Mouse (Mus musculus): Measurements from ENCODE around the gene Cacna1d. TPM values are rescaled to one million over a fixed set of nuclear protein-coding genes. Genes with fewer than 3 reads are reported as not detected.

Gene Cacna1d
- 10 to 100 TPM; 46.3 to 56.7 TPM for total RNA-seq (2021)
- long read RNA-seq, experiment 1, partial matches to known transcripts, result 3 of 4 reads
- long read RNA-seq, experiment 1, other reads (novel, unspliced or antisense), result 1 of 4 reads
- long read RNA-seq, experiment 2, partial matches to known transcripts, result 1 of 2 reads
- long read RNA-seq, experiment 2, other reads (novel, unspliced or antisense), result 0 of 2 reads

DNA sequence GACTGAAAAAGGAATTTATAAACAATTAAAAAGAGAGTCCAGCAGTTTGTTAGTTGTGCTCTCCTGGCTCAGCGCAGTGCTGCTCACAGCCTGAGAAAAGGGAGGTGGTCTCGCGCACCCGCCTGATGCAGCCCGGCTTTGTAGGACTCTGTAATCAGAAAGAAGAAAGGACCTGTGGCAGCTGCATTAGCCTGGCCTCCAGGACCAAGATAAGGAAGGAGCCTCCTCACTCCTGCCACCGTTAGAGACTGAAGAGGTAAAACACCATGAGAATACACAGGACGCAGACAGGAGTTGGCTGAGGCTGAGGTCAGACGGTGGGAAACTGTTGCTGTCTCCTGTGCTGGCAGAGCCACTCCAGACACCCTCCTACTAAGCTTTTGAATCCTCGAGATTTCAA is at the start of gene Cacna1d:
Gene Cacna1d (minus strand): TSS at position 114 of the 400 bp plus-strand sequence.
- intact Hi-C loops (cut with DNase I), result loop anchor here (10.0 kb wide), 1 partner anchor 497 kb away; no protein-coding TSS in a partner anchor
- no peak for DNase-seq (ENCODE audit: low spot score in 2 of 2)

DNA sequence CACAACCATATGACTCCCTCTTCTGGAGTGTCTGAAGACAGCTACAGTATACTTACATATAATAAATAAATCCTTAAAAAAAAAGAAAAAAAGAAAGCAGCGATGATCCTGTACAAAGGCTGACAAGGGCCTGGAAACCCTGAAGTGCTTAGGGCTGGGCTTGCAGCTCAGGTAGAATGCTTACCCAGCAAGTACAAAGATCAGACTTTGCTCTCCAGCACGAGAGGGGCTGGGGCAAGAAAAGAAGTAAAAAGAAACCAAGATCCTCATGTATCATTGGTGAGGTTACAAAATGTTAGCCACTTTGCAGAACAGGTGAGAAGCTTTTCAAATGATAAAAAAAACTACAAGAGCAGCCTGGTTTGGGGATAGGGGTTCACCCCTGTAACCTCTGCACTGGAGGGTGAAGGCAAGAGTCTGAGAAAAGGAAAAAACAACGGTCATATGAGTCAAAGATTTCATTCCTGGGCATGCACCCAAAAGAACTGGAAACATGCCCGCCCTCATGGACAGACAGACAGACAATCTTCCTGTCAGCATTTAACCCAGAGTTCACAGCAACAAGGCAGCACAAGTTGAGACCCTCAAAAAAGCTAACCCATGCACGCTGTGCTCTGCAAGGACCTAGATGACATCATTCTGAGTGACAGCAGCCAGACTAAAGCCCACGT is 42.7 kb upstream of the Cacna1d start:
- intact Hi-C loops (cut with DNase I), result no loop called here
- DNase-seq (ENCODE audit: low spot score in 2 of 2), result no peak

DNA sequence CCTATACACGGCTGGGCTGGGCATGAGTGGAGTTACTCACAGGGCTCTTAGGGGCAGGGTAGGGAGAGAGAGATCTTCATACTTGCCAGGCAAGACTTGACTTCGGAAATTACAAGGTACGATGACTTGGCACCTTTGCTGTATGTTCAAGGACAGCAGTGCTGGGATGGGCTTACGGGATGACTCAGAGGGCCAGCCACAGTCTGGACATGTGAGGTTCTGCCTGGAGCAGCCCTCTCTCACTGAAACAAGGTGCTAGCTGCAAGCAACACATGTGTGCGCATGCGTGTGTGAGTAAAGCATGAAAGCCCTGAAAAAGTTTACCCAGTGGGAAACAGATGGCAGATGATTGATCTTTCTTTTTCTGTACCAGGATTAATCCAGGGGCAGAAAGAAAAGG is 40.6 kb upstream of the Cacna1d start:
- DNase-seq (ENCODE audit: low spot score in 2 of 2), result no peak
- intact Hi-C loops (cut with DNase I), result no loop called here

DNA sequence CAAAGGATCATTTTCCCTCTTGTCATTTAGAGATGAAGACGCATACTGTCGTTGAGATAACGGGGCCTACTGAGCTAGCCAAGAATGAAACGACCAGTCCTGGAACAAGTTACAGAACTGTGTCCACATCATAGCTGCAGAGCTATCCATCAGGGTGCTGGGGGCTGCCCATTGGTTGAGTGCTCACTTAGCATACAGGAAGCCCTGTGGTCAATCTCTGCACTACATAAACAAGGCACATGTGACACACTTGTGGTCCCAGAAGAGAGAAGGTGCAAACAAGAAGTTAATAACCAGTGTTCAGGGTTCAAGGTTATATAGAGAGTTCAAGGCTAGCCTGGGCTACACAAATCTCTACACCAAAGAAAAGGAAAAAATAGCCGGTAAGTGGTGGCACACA is 40.2 kb upstream of the Cacna1d start:
- DNase-seq (ENCODE audit: low spot score in 2 of 2), result no peak
- intact Hi-C loops (cut with DNase I), result no loop called here

DNA sequence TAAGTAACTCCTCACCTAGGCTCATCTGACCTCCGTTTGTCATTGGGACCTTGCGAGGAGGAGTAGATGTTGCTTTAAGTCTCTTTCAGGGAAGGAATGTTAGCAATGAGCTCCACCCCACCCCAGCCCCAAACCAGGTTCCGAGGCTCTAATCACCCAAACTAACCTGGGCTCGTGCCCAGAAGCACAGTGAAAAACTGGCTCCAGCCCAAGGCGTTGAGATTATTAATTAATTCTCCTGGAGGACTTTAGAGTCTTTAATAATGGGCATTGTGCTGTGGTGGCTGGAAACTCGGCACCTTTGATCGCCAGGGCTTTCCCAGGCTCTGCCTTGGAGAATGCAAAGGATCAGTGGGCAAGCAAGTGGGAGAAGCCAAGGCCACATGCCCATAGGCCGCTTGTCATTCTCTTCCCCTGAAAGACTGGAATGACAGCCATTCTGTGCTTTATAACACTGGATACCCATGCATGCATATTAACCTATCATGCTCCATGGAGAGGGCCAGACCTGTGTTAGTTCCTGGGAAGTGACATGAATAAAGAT is 39.5 kb upstream of the Cacna1d start:
- DNase-seq (ENCODE audit: low spot score in 2 of 2), result no peak
- intact Hi-C loops (cut with DNase I), result no loop called here

DNA sequence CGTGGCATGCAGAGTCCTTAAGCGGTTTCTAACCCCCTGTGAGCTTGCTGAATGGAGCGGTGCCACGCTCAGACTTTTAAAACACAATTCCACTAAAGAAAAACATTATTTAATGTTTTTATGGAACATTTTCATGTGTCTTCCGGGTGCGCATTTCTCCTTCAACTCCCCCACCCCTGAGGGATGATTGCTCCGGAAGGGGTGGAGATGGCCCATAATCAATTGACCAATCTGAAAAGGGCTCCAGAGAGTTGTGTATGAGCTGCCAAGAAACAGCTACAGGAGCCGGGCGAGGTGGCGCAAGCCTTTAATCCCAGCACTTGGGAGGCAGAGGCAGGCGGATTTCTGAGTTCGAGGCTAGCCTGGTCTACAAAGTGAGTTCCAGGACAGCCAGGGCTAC is 38.2 kb upstream of the Cacna1d start:
- intact Hi-C loops (cut with DNase I), result no loop called here
- no peak for DNase-seq (ENCODE audit: low spot score in 2 of 2)

DNA sequence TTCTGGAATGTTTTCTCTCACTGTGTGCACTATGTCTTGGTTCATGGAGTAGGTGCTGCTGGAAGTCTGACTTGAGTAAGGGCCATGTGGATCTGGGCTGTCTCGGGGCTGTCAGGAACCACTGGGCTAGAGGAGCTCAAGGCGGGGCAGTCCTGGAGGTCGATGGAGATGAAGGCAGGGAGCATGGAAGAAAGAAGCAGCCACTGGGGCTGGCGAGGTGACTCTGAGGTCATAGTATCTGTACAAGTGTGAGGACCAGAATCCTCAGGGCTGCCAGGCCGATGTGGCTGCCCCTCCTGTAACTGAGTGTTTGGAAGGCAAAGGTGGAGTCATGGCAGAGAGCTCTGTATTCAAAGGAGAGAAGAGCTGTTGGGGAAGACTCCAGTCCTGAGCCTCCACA is 37.7 kb upstream of the Cacna1d start:
- intact Hi-C loops (cut with DNase I), result no loop called here
- DNase-seq (ENCODE audit: low spot score in 2 of 2), result no peak

DNA sequence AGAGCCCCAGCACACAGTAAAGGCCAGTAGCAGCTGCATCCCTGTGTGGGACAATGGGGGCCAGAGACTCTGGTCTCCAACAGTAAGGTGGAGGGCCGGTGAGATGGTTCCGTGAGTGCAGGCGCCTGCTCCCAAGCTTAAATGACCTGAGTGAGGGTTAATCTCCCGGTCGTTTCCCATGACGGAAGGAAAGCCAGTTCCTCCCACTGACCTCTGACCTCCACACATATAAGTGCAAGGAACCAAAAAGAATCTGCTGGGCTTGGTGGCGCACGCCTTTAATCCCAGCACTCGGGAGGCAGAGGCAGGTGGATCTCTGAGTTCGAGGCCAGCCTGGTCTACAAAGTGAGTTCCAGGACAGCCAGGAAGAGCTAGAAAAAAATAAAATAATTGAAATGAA is 37.1 kb upstream of the Cacna1d start:
- intact Hi-C loops (cut with DNase I), result no loop called here
- no peak for DNase-seq (ENCODE audit: low spot score in 2 of 2)

DNA sequence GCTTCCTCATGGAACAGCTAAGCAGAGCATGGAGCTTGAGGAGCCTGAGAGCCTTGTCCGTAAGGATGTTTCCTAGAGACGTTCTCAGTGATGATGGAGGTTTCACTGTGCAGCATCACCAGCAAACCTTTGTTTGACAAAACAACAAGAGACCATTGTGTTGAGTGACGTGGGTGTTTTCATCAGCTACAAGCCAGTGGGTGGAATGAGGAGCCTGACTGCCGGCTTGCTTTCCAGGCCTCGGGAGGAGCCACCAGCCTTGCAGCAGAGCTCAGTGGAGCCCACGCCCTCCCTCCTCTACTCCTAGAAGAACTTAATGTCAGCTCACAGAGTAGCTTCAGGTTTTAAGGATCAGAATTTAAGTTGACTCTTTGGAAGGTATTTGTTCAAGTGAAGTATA is 32.1 kb upstream of the Cacna1d start:
- intact Hi-C loops (cut with DNase I), result no loop called here
- DNase-seq (ENCODE audit: low spot score in 2 of 2), result no peak

DNA sequence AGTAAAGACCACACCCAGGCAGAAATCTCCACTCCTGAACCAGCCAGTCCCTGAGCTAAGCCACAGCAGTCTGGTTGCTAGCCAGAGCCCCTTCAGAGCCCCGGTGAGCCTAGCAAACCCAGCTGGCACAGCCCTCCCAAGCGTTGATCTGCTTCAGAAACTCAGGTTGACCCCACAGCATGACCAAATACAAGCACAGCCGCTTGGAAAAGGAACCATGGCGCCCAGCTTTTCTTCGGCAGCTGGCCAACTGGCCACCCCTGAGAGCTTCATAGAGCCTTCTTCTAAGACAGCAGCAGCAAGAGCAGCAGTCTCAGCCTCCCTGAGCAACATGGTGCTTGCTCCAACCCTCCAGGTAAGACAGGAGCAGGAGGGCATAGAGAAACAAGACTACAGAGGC is 28.1 kb upstream of the Cacna1d start:
- DNase-seq (ENCODE audit: low spot score in 2 of 2), result no peak
- intact Hi-C loops (cut with DNase I), result no loop called here

DNA sequence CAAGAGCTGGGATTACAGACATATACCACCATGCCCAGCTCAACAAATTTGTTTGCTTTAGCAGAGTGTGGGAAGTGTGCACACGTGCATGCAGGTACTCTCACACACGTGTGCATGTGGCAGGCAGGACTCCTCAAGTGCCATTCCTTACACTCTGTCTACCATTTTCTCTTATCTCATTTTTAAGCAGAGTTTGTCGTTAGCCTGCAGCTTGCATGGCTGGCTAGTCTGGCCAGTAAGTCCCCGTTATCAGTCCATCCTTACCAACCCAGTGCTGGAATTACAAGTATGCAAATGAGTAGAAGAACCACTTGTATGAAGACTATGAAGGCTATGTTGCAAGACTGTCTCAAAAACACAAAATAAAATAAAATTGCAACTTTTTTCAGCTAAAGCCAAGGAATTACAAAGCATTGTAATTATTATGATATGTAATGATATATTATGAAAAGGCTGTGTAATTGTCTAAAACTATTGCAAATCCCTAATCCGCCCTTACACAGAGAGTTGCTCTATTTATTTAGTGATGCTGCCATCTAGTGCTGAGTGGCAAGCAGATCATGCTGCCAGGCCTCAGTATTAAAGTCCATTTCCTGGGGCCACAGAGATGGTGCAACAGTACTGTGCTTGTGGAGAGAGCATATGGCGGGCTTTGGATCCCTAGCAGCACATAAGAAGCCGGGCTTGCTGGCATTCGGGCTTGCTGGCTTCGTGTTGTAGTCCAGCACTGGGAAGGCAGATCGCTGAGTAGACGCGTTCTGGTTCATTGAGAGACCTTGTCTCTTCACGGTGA is 24.9 kb upstream of the Cacna1d start:
- intact Hi-C loops (cut with DNase I), result no loop called here
- no peak for DNase-seq (ENCODE audit: low spot score in 2 of 2)

DNA sequence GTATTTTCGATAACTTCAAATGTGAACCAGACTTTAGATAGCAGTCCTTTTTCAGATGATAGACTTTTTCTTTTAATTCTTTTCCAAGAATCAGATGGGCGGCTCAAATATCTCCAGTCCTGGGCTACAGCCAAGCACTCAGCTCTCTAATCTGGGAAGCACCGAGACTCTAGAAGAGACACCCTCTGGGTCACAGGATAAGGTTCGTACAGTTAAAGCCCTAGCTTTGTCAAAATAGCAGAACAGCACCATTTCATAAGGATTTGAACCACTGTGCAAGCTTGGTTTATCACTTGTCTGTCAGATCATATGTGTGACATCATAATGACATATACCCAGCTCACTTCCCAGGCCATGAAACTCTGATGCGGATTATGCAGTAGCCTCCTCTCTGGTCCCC is 21.6 kb upstream of the Cacna1d start:
- DNase-seq (ENCODE audit: low spot score in 2 of 2), result no peak
- intact Hi-C loops (cut with DNase I), result no loop called here

DNA sequence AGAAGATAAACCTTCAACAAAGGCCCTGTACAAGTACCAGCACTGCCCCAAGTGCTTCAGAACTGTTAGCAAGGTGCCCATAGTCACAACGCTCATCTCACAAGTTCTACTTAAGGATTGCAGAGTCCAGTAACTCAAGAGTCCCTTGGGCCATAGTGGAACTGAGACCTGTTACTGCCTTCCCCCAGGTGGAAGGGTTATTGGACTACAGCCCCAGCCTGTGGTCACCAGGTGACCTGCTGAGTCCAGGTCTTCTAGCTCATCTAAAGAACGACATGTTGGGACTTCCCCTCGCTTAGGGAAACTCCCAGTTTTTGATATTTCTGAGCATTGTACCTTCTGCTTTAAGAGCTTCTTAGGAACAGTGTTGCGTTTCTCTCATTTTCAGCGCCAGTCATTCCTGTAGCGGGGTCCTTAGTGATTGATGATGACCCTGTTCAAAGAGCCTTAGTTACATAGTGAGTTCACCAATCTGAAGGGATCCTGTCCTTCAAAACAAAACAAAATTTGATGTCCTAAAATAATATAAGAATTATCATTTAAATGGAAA is 19.0 kb upstream of the Cacna1d start:
- no peak for DNase-seq (ENCODE audit: low spot score in 2 of 2)
- intact Hi-C loops (cut with DNase I), result no loop called here

DNA sequence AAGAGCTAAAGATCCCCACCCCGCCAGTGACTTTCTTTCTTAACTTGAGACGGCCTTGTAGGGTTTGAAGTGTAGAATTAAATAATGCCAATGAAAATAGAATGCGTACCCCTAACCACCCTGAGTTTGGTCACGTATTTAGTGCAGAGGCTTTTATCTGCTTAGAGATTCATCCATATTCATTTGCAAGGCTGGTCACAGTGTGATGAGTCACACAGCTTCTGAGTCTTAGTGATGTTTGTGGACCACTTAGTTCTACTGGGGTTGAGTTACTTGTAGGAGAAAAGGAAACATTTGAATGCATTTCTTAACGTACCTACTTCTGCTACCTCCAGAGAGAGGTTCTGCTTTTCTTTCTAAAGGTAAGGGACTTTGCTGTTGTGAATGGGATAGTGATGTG is 13.7 kb upstream of the Cacna1d start:
- no peak for DNase-seq (ENCODE audit: low spot score in 2 of 2)
- intact Hi-C loops (cut with DNase I), result no loop called here

DNA sequence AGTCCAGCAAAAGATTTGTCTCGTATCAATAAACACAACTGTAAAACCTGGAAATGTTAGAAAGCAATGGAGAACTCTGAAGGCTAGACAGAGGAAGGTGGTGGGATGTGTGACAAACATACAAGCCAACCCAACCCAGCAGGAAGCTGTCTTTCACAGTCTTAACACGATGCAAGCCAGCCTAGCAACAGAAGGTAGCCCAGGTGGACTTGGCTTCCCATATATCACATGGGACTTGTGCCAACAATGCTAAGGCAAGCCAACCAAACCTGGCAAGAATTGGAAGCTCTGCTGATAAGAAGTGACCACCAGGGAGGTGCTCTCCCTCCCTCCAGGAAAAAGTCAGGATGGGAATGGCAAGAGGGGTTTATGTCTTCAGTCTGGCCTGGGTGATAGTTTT is 6.9 kb upstream of the Cacna1d start:
- intact Hi-C loops (cut with DNase I), result loop anchor here (10.0 kb wide), 1 partner anchor 503 kb away; no protein-coding TSS in a partner anchor
- DNase-seq (ENCODE audit: low spot score in 2 of 2), result no peak

DNA sequence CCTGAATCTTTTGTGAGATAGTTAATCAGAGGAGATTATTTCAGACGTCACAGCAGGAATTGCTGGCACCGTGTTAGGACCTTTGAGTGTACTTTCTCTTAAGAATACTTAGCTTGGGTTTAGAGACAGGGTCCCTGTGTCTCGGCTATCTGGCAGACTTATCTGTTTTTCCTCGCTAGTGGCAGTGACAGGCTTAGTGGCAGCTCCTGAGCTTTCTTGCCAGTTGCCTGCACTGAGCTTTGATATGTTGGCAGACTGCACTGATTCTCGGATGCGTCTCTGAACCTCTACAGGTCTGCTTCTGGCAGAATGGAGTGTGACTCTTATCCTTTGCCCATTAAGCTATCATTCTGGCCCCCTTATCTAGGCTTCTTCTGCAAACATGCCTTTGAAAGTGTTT is 3.7 kb upstream of the Cacna1d start:
- DNase-seq (ENCODE audit: low spot score in 2 of 2), result no peak

DNA sequence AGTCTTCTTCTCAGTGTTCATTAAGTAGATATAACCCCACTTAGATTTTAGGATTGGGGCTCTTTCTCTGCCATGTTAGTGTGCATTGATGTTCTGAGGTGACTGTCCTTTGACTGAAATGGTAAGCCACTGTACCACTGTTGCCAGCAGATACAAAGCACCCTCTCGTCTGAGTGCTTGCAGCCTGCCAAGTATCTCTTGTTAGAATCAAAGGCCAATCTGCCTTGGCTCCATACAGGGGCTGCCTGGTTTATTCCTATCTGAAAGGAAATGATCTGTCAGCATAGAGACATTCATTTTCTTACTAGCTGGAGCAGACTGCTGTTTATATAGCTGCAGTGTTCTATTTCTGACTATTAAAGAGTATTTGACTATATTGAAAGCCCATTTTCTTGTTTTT is 2.0 kb upstream of the Cacna1d start:
- no peak for DNase-seq (ENCODE audit: low spot score in 2 of 2)
- intact Hi-C loops (cut with DNase I), result loop anchor here (10.0 kb wide), 1 partner anchor 498 kb away; no protein-coding TSS in a partner anchor

More for the DNA sequence above, 3.7 kb upstream of the Cacna1d start:
- intact Hi-C loops (cut with DNase I), result loop anchor here (10.0 kb wide), 1 partner anchor 500 kb away; no protein-coding TSS in a partner anchor

DNA sequence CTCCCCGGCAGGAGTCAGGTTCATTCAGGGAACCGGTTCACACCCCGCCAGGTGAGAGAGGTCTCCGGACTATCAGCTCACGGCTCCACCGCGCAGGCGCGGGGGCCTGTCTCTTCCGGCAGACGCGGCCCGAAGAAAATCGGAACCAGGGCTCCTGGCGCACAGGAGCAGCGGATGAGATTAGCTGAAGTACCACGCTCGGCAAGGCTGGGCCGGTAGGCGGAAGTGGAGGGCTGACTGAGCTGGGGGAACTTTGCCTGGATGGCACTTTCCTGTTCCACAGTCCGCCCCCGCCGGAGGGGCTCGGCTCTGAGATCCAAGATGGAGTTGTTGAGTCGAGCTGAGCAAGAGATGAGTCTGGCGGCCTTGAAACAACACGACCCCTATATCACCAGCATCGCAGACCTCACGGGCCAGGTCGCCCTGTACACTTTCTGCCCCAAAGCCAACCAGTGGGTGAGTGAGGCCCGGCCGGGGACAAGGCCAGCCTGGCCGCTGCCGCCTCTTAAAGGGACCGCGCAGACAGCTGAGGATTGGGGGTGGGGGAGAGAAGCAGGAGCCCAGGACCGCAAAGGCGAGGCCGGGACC is 11.8 kb downstream of the Cacna1d start, which contains the start of gene Dcp1a:
Gene Dcp1a (plus strand): TSS at position 175 of the 588 bp plus-strand sequence.
- intact Hi-C loops (cut with DNase I), result no loop called here
- DNase-seq (ENCODE audit: low spot score in 2 of 2), result peak; percentile 97

DNA sequence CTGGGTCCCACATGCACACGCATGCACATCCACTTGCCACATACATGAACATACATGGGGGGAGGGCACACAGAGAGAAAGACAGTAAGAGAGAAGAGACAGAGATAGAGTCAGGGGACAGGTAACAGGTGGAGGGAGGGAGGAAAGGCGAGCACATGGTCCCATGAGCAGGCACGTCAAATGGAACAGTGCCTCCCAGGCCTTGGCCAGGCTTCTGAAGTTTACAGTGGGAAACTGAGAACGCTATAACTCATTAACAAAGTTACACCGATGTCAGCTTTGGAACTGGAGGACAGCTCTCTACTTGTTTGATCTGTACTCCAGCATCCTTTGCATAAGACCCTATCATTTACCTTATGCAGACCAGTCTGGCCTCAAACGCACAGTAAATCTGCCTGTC is 16.8 kb downstream of the Cacna1d start:
- DNase-seq (ENCODE audit: low spot score in 2 of 2), result no peak
- intact Hi-C loops (cut with DNase I), result no loop called here

DNA sequence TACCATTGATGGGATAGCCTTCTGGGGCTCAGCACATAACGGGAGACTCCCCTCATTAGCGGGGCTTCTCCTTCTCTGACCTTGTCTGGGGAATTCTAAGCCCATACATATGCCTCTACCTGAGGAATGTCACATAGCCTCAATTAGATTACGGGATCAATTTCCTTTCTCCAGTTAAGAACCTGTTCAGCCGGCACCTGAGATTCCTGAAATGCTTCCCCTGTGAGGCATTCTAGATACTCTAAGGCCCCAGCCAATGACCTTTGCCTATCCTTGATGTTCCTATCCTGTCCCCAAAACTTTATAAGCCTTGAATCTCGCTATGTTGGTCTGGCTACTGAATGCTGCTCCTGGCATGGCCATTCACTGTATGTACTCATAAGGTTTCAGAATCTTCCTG is 17.6 kb downstream of the Cacna1d start:
- intact Hi-C loops (cut with DNase I), result no loop called here
- DNase-seq (ENCODE audit: low spot score in 2 of 2), result no peak

Measured in left cerebral cortex, postnatal 14 days (tissue).